Mouse (Mus musculus) ovary, adult 18-20 months (tissue): Measurements from ENCODE around the gene Arid1a.
"Not testable (repeated sequence)": the region's sequence is repeated elsewhere in the genome, so short reads cannot be mapped to it uniquely, and the experiment has no call there.

Source experiments
- DNase-seq: peaks from one replicate; pipeline ENCODE4 v3.0.0; 2022; ENCODE audit warnings: low spot score, mixed read lengths

Arid1a gene

GRCm38 (mm10) chr4:133651986-133652385, 104.6 kb downstream of the Arid1a start:
- DNase-seq: no peak

GRCm38 (mm10) chr4:133651445-133651844, 105.1 kb downstream of the Arid1a start:
- DNase-seq: no peak

GRCm38 (mm10) chr4:133649989-133650699, 106.4 kb downstream of the Arid1a start, which contains the start of gene Zdhhc18:
Gene Zdhhc18, minus strand, starts transcription at chr4:133650154.
- DNase-seq: no peak

- DNase-seq: not testable (repeated sequence)
Observed at GRCm38 (mm10) chr4:133649464-133649863, 107.1 kb downstream of the Arid1a start.

- DNase-seq: no peak
Observed at GRCm38 (mm10) chr4:133645680-133646079, 110.9 kb downstream of the Arid1a start.

- DNase-seq: no peak
Observed at GRCm38 (mm10) chr4:133645195-133645594, 111.4 kb downstream of the Arid1a start.

GRCm38 (mm10) chr4:133634043-133634410, 122.5 kb downstream of the Arid1a start:
- DNase-seq: no peak

GRCm38 (mm10) chr4:133633332-133634042, 123.1 kb downstream of the Arid1a start:
- peak; percentile 75 for DNase-seq

- no peak for DNase-seq
Observed at GRCm38 (mm10) chr4:133632483-133633327, 123.9 kb downstream of the Arid1a start.

GRCm38 (mm10) chr4:133631769-133632411, 124.7 kb downstream of the Arid1a start:
- DNase-seq: no peak

GRCm38 (mm10) chr4:133631071-133631768, 125.3 kb downstream of the Arid1a start:
- no peak for DNase-seq

- DNase-seq: no peak
Observed at GRCm38 (mm10) chr4:133630326-133630920, 126.1 kb downstream of the Arid1a start.

- DNase-seq: no peak
Observed at GRCm38 (mm10) chr4:133629191-133629590, 127.4 kb downstream of the Arid1a start.
